Mouse (Mus musculus) MEL (cell line): ENCODE results near the gene Tmub2.

ENCODE experiments used
- CTCF ChIP-seq, 3 experiments: IDR thresholded peaks in 2 of 3; conservative IDR thresholded peaks in 1 of 3; 2 replicates each; pipeline ENCODE4 v1.5.1; 2011 to 2012; ENCODE audit warnings: low read length in 3 of 3, low read depth in 2 of 3, mild to moderate bottlenecking in 2 of 3, improper control_type of control experiment in 1 of 3, inconsistent platforms in 1 of 3, mixed read lengths in 1 of 3, moderate library complexity in 1 of 3; ENCODE audit not compliant: control insufficient read depth in 1 of 3, insufficient read depth in 1 of 3, poor library complexity in 1 of 3, severe bottlenecking in 1 of 3
- ELF1 ChIP-seq: IDR thresholded peaks from 2 replicates; pipeline ENCODE4 v1.6.1; 2014; ENCODE audit warnings: low read depth, mild to moderate bottlenecking, inconsistent platforms, low read length, improper control_type of control experiment, moderate library complexity
- EP300 ChIP-seq, 2 experiments: IDR thresholded peaks; 2 replicates each; pipeline ENCODE4 v1.6.1; 2011; ENCODE audit warnings: improper control_type of control experiment in 2 of 2, low read length in 2 of 2, low read depth in 1 of 2, mild to moderate bottlenecking in 1 of 2
- GABPA ChIP-seq: IDR thresholded peaks from 2 replicates; pipeline ENCODE4 v1.6.1; 2012; ENCODE audit warnings: low read depth, mild to moderate bottlenecking, inconsistent platforms, low read length, improper control_type of control experiment, moderate library complexity
- MAFK ChIP-seq: IDR thresholded peaks from 2 replicates; pipeline ENCODE4 v1.6.1; 2011; ENCODE audit warnings: low read depth, mild to moderate bottlenecking, low read length, improper control_type of control experiment, borderline replicate concordance
- MAX ChIP-seq: IDR thresholded peaks from 2 replicates; pipeline ENCODE4 v1.6.1; 2011; ENCODE audit warnings: low read length, improper control_type of control experiment
- MXI1 ChIP-seq: IDR thresholded peaks from 2 replicates; pipeline ENCODE4 v1.6.1; 2011; ENCODE audit warnings: mild to moderate bottlenecking, low read depth, low read length, improper control_type of control experiment
- POLR2A ChIP-seq, 2 experiments: IDR thresholded peaks; 2 replicates each; pipeline ENCODE4 v1.6.1; 2011 to 2012; ENCODE audit warnings: low read length in 2 of 2, mild to moderate bottlenecking in 2 of 2, control low read depth in 1 of 2, improper control_type of control experiment in 1 of 2, low read depth in 1 of 2, moderate library complexity in 1 of 2; ENCODE audit not compliant: control insufficient read depth in 1 of 2, insufficient read depth in 1 of 2, poor library complexity in 1 of 2
- SIN3A ChIP-seq: IDR thresholded peaks from 2 replicates; pipeline ENCODE4 v1.6.1; 2012; ENCODE audit warnings: low read length, improper control_type of control experiment, inconsistent platforms
- UBTF ChIP-seq: IDR thresholded peaks from 2 replicates; pipeline ENCODE4 v1.6.1; 2012; ENCODE audit warnings: low read depth, mild to moderate bottlenecking, inconsistent platforms, low read length, improper control_type of control experiment, moderate library complexity, borderline replicate concordance; ENCODE audit not compliant: insufficient read depth
- USF1 ChIP-seq: IDR thresholded peaks from 2 replicates; pipeline ENCODE4 v1.6.1; 2014; ENCODE audit warnings: low read depth, mild to moderate bottlenecking, inconsistent platforms, low read length, improper control_type of control experiment, moderate library complexity
- ZC3H11A ChIP-seq: IDR thresholded peaks from 2 replicates; pipeline ENCODE4 v1.6.1; 2012; ENCODE audit warnings: low read depth, mild to moderate bottlenecking, inconsistent platforms, low read length, improper control_type of control experiment

DNA sequence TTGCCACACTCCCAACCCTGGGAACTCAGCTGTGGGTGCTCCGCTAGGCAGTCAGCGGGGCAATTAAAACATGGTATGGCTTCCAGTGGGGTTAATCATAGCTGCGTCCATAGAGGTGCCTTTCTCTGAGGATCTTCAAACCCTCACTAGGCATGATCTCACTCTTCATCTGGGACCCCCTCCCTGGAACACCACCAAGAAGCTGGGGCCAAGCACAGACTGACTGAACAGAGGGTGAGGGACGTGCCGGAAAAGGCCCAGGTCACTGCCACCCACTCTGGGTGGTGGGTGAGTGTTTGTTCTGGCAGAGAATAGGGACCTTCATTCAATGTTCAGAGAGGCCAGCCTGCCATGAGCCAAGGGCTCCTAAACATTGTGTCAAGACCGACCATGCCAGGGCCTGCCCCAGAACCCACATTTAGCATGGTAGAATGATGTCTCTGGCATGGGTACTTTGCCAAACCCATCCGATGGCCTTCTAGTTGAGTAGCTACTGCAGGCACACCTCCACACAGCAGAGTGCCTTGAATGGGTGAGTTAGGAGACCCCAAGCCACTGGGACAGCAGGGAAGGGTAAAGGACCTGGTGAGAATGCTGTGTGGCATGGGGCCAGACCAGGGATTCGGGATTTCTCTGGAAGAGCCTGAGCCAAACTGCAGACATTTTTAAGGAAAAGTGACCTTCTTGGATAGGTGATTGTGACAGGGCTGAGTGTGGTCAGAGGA, 17.9 kb upstream of the Tmub2 start:
- TF ChIP-seq POLR2A (IDR thresholded peaks at IDR 0.05; ENCODE audit: control insufficient read depth in 1 of 2, insufficient read depth in 1 of 2, low read depth in 1 of 2, low read length in 2 of 2, poor library complexity in 1 of 2) (no peak), SIN3A (no peak), ZC3H11A (no peak), ELF1 (no peak), CTCF (IDR thresholded peaks at IDR 0.05 in 2 of 3, conservative IDR thresholded peaks at IDR 0.05 in 1 of 3; ENCODE audit: control insufficient read depth in 1 of 3, insufficient read depth in 1 of 3, low read depth in 2 of 3, low read length in 3 of 3, poor library complexity in 1 of 3, severe bottlenecking in 1 of 3) (no peak), EP300 (IDR thresholded peaks at IDR 0.05; ENCODE audit: low read depth in 1 of 2, low read length in 2 of 2) (no peak), UBTF (no peak), MXI1 (no peak), MAFK (no peak), MAX (no peak), GABPA (no peak; the same call in 1 of the 2 replicates), USF1 (no peak)
